Mouse (Mus musculus): ENCODE measurements around the gene Camk2d. TPM values are rescaled to one million over a fixed set of nuclear protein-coding genes. Genes with fewer than 3 reads are reported as not detected.

Camk2d gene
- polyA plus RNA-seq, 1 experiment from 2014 or later: 10.5 TPM

DNA sequence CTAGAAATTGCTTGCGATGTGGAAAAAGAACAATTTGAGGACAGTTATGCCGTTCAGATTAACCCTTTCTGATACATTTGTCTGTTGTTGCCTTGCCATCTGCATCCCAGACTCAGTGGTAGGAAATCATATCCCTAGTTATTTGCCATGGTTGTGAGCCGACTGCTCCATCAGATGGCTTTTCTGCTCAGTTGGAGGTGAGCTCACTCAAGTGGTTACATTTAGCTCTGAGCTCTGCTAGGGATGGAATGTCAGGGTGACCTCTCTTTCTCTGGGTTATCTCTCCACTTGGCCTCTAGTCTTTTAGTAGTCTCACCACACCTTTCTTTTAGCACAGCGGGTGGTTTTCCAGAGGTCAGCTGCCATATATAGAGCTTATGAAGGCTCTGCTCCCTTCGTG lies 127.4 kb downstream of the Camk2d start:
- no peak overlapping the region for H3K9ac ChIP-seq (ENCODE audit: low read depth, low read length)
- H3K27ac ChIP-seq (ENCODE audit: low read depth, low read length): no peak overlapping the region
- no peak for DNase-seq (ENCODE audit: low spot score)
- H3K4me1 ChIP-seq (replicated peaks; ENCODE audit: control insufficient read depth, insufficient read depth, low read length): no peaks in the 10 kb centered on the region
- ATAC-seq (replicated peaks; ENCODE audit: low FRiP score): no peak
- H3K4me3 ChIP-seq (ENCODE audit: low read depth, low read length): no peak overlapping the region
- 78% methylated on average over 5 of the region's 5 CpGs for WGBS
- no peaks in the 10 kb centered on the region for H3K27me3 ChIP-seq (replicated peaks; ENCODE audit: control insufficient read depth, insufficient read depth, low read length)
- no peak overlapping the region for H3K4me2 ChIP-seq
- H3K36me3 ChIP-seq (ENCODE audit: control insufficient read depth, insufficient read depth, low read length): no peaks in the 10 kb centered on the region
- H3K9me3 ChIP-seq (ENCODE audit: control insufficient read depth, low read length): no peaks in the 10 kb centered on the region

GRCm38 (mm10) chr3:126725647-126726046 lies 129.5 kb downstream of the Camk2d start:
- Histone ChIP-seq H3K9ac (ENCODE audit: low read depth, low read length) (no peak overlapping the region), H3K27me3 (replicated peaks; ENCODE audit: control insufficient read depth, insufficient read depth, low read length) (no peaks in the 10 kb centered on the region), H3K27ac (ENCODE audit: low read depth, low read length) (no peak overlapping the region), H3K36me3 (ENCODE audit: control insufficient read depth, insufficient read depth, low read length) (no peaks in the 10 kb centered on the region), H3K9me3 (ENCODE audit: control insufficient read depth, low read length) (no peaks in the 10 kb centered on the region), H3K4me3 (ENCODE audit: low read depth, low read length) (no peak overlapping the region), H3K4me2 (no peak overlapping the region), H3K4me1 (replicated peaks; ENCODE audit: control insufficient read depth, insufficient read depth, low read length) (no peaks in the 10 kb centered on the region)
- DNase-seq (ENCODE audit: low spot score) (no peak), ATAC-seq (replicated peaks; ENCODE audit: low FRiP score) (no peak)
- 81% methylated on average over 9 of the region's 9 CpGs for WGBS

DNA sequence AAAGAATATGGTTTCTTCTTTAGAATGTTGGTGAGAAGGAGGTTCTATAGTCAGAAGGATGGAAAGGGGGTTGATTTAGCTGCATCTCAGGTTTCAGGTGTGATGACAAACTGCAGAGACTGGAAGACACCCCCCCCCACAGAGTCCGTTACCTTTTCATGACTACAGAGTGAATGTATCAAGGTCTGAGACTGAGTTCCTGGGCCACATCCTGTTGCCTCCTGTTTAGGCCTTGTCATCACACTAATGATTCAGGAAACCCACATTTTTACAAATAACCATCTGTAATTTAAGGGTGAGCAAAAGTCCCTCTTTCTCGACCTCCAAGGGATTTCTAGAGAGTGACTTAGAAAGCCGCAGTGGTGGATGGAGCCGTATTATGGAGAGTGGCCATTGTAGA lies 131.3 kb downstream of the Camk2d start:
- Histone ChIP-seq H3K27ac (ENCODE audit: low read depth, low read length) (no peak overlapping the region), H3K4me2 (no peak overlapping the region), H3K4me1 (replicated peaks; ENCODE audit: control insufficient read depth, insufficient read depth, low read length) (no peaks in the 10 kb centered on the region), H3K4me3 (ENCODE audit: low read depth, low read length) (no peak overlapping the region), H3K36me3 (ENCODE audit: control insufficient read depth, insufficient read depth, low read length) (no peaks in the 10 kb centered on the region), H3K27me3 (replicated peaks; ENCODE audit: control insufficient read depth, insufficient read depth, low read length) (no peaks in the 10 kb centered on the region), H3K9me3 (ENCODE audit: control insufficient read depth, low read length) (no peaks in the 10 kb centered on the region), H3K9ac (ENCODE audit: low read depth, low read length) (no peak overlapping the region)
- WGBS: 85% methylated on average over 4 of the region's 4 CpGs
- ATAC-seq (replicated peaks; ENCODE audit: low FRiP score) (no peak), DNase-seq (ENCODE audit: low spot score) (no peak)

DNA sequence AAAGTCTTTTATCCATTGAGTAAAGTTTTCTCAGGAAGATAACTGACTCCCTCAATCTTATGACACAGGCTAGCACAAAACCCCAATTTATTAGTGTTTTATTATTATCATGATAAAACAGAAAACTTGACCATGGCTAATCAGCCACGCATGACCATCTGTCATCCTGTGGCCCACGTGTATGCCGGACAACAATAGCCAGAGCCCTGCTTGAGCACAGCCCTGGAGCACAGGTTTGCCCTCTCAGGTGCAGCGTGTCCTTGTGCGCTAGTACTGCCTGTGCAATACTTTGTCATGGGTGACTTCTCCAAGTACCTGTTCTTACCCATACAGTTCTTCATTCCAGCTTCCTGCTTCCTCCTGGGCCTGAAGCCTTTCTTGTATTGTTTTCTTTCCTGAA lies 134.3 kb downstream of the Camk2d start:
- no peak overlapping the region for H3K9ac ChIP-seq (ENCODE audit: low read depth, low read length)
- no peak overlapping the region for H3K27ac ChIP-seq (ENCODE audit: low read depth, low read length)
- no peaks in the 10 kb centered on the region for H3K9me3 ChIP-seq (ENCODE audit: control insufficient read depth, low read length)
- no peaks in the 10 kb centered on the region for H3K27me3 ChIP-seq (replicated peaks; ENCODE audit: control insufficient read depth, insufficient read depth, low read length)
- H3K4me3 ChIP-seq (ENCODE audit: low read depth, low read length): no peak overlapping the region
- no peaks in the 10 kb centered on the region for H3K36me3 ChIP-seq (ENCODE audit: control insufficient read depth, insufficient read depth, low read length)
- no peaks in the 10 kb centered on the region for H3K4me1 ChIP-seq (replicated peaks; ENCODE audit: control insufficient read depth, insufficient read depth, low read length)
- no peak overlapping the region for H3K4me2 ChIP-seq
- whole genome bisulfite sequencing: 85% methylated on average over 5 of the region's 5 CpGs
- ATAC-seq (replicated peaks; ENCODE audit: low FRiP score) (no peak), DNase-seq (ENCODE audit: low spot score) (no peak)

GRCm38 (mm10) chr3:126732323-126732722 lies 136.2 kb downstream of the Camk2d start:
- Histone ChIP-seq H3K27me3 (replicated peaks; ENCODE audit: control insufficient read depth, insufficient read depth, low read length) (no peaks in the 10 kb centered on the region), H3K36me3 (ENCODE audit: control insufficient read depth, insufficient read depth, low read length) (no peaks in the 10 kb centered on the region), H3K4me1 (replicated peaks; ENCODE audit: control insufficient read depth, insufficient read depth, low read length) (no peaks in the 10 kb centered on the region), H3K4me2 (no peak overlapping the region), H3K9ac (ENCODE audit: low read depth, low read length) (no peak overlapping the region), H3K4me3 (ENCODE audit: low read depth, low read length) (no peak overlapping the region), H3K9me3 (ENCODE audit: control insufficient read depth, low read length) (no peaks in the 10 kb centered on the region), H3K27ac (ENCODE audit: low read depth, low read length) (no peak overlapping the region)
- no peak for ATAC-seq (replicated peaks; ENCODE audit: low FRiP score)
- DNase-seq (ENCODE audit: low spot score): no peak
- whole genome bisulfite sequencing: 79% methylated on average over 2 of the region's 2 CpGs

- H3K4me3 ChIP-seq (ENCODE audit: low read depth, low read length): no peak overlapping the region
- no peak overlapping the region for H3K9ac ChIP-seq (ENCODE audit: low read depth, low read length)
- no peak overlapping the region for H3K4me2 ChIP-seq
- DNase-seq (ENCODE audit: low spot score) (no peak), ATAC-seq (replicated peaks; ENCODE audit: low FRiP score) (no peak)
- H3K27me3 ChIP-seq (replicated peaks; ENCODE audit: control insufficient read depth, insufficient read depth, low read length): no peaks in the 10 kb centered on the region
- H3K9me3 ChIP-seq (ENCODE audit: control insufficient read depth, low read length): no peaks in the 10 kb centered on the region
- H3K4me1 ChIP-seq (replicated peaks; ENCODE audit: control insufficient read depth, insufficient read depth, low read length): no peaks in the 10 kb centered on the region
- H3K36me3 ChIP-seq (ENCODE audit: control insufficient read depth, insufficient read depth, low read length): no peaks in the 10 kb centered on the region
- no peak overlapping the region for H3K27ac ChIP-seq (ENCODE audit: low read depth, low read length)
- WGBS: 88% methylated on average over 2 of the region's 2 CpGs
Measured at GRCm38 (mm10) chr3:126734533-126734932, 138.4 kb downstream of the Camk2d start.

DNA sequence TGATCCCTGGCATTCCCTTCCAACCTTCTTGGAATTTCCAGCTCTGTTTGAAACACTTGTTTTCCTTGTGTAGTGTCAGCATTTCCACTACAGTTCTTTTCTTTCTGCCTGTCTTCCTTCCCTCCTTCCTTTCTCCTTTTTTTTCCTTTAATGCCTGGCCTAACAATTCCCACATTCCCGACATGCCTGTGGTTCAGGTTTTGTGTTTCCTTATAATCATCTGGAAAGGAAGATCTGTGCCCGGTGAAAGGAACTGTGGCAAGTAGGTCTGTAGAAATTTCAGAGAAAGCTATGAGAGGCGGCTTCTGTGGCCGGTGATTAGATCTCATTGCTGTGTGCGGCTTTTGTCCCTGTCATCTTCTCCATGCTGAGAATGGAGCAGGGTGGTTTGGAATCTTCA lies 139.1 kb downstream of the Camk2d start:
- Histone ChIP-seq H3K36me3 (ENCODE audit: control insufficient read depth, insufficient read depth, low read length) (no peaks in the 10 kb centered on the region), H3K27ac (ENCODE audit: low read depth, low read length) (no peak overlapping the region), H3K4me2 (no peak overlapping the region), H3K9ac (ENCODE audit: low read depth, low read length) (no peak overlapping the region), H3K4me3 (ENCODE audit: low read depth, low read length) (no peak overlapping the region), H3K9me3 (ENCODE audit: control insufficient read depth, low read length) (no peaks in the 10 kb centered on the region), H3K4me1 (replicated peaks; ENCODE audit: control insufficient read depth, insufficient read depth, low read length) (no peaks in the 10 kb centered on the region), H3K27me3 (replicated peaks; ENCODE audit: control insufficient read depth, insufficient read depth, low read length) (no peaks in the 10 kb centered on the region)
- 81% methylated on average over 5 of the region's 5 CpGs for WGBS
- ATAC-seq (replicated peaks; ENCODE audit: low FRiP score): no peak
- DNase-seq (ENCODE audit: low spot score): no peak

DNA sequence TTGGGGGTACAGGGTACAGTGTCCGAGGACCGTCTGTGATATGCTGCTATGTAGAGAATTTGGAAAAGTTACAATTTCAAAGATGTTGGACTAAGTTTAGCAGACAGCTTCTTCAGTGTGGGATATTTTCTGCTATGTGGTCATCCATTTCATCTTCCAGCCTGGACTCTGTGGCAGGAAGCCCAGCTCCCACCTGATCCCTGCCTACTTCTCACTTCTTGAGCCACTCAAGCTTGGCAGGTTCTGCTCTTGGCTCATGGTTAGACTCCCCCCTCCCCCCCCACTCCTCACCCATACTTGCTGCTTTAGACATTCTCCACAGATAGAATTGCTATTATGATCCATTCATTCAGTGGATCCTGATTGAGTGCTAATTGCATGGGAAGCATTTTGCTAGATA lies 141.0 kb downstream of the Camk2d start:
- H3K9ac ChIP-seq (ENCODE audit: low read depth, low read length): no peak overlapping the region
- H3K4me1 ChIP-seq (replicated peaks; ENCODE audit: control insufficient read depth, insufficient read depth, low read length): no peaks in the 10 kb centered on the region
- ATAC-seq (replicated peaks; ENCODE audit: low FRiP score): no peak
- 96% methylated on average over 2 of the region's 2 CpGs for WGBS
- H3K4me2 ChIP-seq: no peak overlapping the region
- no peak overlapping the region for H3K4me3 ChIP-seq (ENCODE audit: low read depth, low read length)
- H3K9me3 ChIP-seq (ENCODE audit: control insufficient read depth, low read length): no peaks in the 10 kb centered on the region
- no peaks in the 10 kb centered on the region for H3K36me3 ChIP-seq (ENCODE audit: control insufficient read depth, insufficient read depth, low read length)
- DNase-seq (ENCODE audit: low spot score): no peak
- H3K27ac ChIP-seq (ENCODE audit: low read depth, low read length): no peak overlapping the region
- H3K27me3 ChIP-seq (replicated peaks; ENCODE audit: control insufficient read depth, insufficient read depth, low read length): no peaks in the 10 kb centered on the region

DNA sequence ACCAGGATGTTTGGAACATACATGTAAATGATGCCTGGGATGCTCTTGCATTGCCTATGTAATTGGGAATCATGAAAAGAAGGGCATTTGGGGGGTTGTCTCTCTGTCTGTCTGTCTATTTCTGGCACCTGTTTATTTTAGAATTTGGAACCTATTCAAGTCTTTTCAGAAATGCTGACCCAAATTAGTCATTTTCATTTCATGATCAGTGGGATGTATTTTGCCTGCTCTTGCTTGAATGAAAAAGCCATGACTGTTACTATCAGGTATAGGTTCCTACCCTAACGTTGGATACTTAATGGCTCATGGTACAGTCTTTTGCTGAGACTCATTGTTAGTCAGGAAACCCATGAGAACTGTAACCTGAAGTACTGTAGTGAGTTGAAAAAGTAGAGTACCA lies 144.0 kb downstream of the Camk2d start:
- no peaks in the 10 kb centered on the region for H3K9me3 ChIP-seq (ENCODE audit: control insufficient read depth, low read length)
- no peaks in the 10 kb centered on the region for H3K4me1 ChIP-seq (replicated peaks; ENCODE audit: control insufficient read depth, insufficient read depth, low read length)
- H3K9ac ChIP-seq (ENCODE audit: low read depth, low read length): no peak overlapping the region
- ATAC-seq (replicated peaks; ENCODE audit: low FRiP score) (no peak), DNase-seq (ENCODE audit: low spot score) (no peak)
- WGBS: 67% methylated on average over 1 of the region's 1 CpGs
- H3K36me3 ChIP-seq (ENCODE audit: control insufficient read depth, insufficient read depth, low read length): no peaks in the 10 kb centered on the region
- H3K27ac ChIP-seq (ENCODE audit: low read depth, low read length): no peak overlapping the region
- H3K27me3 ChIP-seq (replicated peaks; ENCODE audit: control insufficient read depth, insufficient read depth, low read length): no peaks in the 10 kb centered on the region
- no peak overlapping the region for H3K4me3 ChIP-seq (ENCODE audit: low read depth, low read length)
- H3K4me2 ChIP-seq: no peak overlapping the region

Measured in liver, embryonic 11.5 days (tissue).